Mouse (Mus musculus) testis, postnatal 14 days (tissue): Measurements from ENCODE around the gene Slmap.
"Not testable (repeated sequence)": the region's sequence is repeated elsewhere in the genome, so short reads cannot be mapped to it uniquely, and the experiment has no call there.

Experiments used
- DNase-seq: peaks from one replicate; pipeline ENCODE4 v3.0.0; 2021; ENCODE audit warnings: low spot score

The Slmap gene

DNA sequence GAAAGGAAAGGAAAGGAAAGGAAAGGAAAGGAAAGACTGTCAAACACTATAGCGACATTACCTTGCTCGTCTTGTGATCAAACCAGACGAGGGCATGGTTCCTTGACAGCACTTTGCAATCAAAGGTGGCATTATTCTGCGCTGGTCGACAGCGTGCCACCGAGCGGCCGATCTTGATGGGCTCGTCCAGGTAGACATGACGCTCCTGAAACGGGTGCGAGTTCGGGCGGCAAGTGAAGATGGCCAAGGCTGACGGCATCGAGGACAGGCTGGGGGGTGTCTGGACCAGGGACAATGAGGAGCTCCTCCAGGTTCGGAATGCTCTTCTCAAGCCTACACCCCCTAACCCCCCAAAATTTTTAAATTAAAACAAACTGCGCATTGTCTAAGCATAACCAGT is 1.5 kb downstream of the Slmap start:
- DNase-seq: peak; percentile 23

DNA sequence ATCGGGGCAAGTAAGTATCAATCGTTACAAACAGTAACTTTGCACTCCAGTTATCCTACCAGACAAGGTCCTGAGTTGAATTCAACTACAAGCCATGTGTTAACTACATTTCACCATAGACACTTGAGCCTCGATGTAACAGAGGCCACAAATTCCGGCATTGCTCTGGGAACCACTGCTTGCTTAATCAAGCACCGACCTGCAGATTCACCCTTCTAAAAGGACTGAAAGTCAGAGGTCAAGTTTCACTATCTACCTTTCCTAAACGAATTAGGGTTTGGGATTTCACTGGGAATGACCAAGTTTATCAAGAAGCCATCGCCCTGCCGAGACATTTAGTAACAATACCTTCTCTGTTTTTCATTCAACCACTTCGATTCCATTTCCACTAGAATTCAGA is 2.0 kb downstream of the Slmap start:
- DNase-seq: no peak

DNA sequence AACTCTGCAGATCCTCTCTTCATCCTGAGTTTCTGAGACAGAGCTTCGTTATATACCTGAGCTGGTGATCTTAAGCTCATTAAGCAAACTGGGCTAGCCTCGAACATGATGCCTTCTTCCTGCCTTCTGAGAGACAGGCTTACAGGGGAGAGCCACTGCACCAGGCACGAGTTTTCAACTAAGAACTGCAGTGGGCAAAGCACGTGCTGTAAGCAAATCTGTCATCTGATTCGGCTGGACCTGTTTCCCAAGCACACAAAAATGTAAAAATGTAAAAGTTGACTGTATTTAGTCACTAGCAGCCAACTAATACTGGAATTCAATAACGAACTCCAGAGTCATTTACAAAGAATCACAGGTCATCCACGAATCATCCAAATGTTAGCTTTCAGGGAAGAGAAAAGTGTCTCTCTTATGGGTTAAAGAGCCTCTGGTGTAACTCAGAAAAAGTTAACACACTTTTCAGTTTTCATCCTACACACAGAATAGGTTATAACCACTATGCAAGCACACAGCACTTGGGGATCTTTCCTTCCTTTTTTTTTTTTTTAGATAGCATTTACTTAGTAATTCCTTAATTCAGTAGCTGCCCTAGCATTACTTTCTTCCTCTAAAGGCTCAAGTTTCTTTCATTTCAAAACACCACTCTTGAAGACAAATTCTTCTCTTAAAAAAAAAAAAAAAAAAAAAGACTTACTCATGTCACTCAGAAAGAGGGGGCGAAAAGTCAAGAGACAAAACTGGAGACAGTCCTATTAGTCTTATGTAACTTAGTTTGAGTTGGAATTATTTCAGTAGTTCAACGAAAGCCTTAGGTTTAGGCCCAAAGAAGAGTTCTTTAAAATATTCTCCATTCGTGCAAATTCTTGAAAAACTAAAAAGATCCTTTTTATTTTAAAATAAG is 3.1 kb downstream of the Slmap start:
- no peak for DNase-seq

DNA sequence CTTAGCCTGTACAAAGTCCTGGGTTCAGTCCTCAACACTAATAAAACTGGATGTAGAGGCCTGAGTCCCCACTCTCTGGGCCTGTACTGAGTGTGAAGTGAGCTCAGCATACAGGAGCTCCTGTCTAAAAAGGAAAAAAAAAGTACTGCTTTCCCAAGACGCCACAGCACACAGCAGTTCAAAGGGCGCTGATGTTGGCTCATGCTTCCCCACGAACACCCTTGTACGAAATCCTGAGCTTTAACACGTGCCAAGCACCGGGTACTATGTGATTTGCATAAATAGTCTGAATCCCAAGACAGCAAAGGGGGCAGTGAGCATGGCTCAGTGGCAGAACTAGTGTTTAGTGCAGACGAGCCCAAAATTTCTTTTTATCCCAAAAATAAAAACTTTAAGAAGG is 4.4 kb downstream of the Slmap start:
- DNase-seq: no peak

DNA sequence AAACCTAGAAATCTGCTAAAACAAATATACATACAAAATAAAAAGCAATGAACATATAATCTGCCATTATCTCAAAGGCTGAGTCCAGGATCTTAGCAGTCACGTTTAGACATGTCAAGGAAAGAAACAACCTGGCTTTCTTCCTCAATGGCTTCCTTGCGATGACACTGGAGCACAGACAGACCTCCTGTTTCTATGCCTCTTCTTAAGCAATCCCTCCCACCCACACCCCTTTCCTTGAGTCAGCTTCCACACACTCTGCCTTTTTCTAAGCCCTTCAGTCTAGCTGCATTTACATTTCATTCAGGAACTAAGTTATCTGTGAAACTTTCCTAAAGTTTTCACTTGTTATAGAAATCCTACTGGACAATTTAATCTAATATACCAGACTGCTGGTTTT is 6.4 kb downstream of the Slmap start:
- DNase-seq: no peak

DNA sequence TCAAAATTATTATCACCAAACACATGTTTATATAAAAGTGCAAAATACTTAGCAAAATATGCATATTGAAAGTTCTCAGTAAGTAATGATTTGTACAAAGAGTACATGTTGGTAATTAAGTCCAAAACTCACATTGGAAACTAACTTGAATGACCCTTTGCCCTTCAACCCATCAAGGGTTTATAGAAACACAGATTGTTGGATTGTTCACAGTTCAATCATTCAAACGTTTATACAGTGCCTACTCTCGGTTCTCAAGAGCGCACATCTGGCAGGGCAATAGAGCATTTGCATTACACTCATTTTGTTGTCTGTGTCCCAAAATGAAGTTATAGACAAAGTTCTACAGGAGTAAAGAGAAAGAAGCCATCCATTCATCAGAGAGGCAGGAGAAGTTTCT is 8.8 kb downstream of the Slmap start:
- DNase-seq: no peak

DNA sequence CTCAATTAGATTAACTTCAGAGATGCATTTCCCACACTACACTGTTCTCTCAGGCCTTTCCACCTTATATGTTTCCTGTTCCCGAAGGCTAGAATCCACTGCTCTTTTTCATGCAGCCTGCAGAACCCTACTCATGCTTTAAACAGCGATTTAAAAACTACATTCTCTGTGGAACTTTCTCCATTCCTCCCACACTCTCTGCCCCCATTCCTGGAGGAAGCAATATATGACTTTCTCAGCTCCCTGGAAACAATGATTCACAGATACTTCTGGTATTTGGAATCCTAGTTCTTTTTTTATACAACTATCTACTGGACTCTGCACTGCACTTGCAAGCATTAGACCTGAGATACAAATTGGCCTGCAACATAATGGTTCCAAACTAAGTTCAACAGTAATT is 11.6 kb downstream of the Slmap start:
- no peak for DNase-seq

DNA sequence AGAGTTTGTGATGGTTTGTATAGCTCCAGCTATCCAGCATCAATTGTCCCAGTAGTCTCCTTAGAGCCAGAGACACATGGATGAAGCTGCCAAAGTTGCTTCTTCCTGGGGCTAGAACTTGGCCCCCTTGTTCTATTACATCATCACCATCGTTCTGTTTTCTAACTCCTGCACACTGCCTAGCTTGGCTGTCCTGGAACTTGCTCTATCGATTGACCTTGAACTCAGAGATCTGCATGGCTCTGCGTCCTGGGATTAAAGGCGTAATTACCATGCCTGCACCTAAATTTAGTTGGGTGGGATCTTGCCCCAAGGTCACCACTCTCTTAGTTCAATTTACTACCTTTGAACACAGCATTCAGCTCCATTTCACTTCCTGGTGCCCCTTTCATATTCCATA is 14.9 kb downstream of the Slmap start:
- DNase-seq: no peak

DNA sequence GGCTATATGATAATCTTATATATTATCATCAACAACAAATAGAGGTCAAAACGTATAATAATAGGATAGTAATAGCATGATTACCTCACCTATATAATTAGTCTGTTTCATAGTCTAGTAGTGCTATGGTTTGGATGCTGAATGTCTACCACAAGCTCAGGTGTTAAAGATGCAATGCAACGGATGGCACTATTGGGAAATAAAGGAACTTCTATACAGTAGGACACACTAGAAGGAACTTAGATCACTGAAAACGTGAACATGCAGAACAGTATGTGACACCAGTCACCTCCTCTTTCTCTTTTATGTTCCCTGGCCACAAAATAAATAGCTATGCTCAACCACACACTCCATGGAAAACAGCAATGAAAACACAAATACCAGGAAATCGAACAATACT is 16.9 kb downstream of the Slmap start:
- no peak for DNase-seq

DNA sequence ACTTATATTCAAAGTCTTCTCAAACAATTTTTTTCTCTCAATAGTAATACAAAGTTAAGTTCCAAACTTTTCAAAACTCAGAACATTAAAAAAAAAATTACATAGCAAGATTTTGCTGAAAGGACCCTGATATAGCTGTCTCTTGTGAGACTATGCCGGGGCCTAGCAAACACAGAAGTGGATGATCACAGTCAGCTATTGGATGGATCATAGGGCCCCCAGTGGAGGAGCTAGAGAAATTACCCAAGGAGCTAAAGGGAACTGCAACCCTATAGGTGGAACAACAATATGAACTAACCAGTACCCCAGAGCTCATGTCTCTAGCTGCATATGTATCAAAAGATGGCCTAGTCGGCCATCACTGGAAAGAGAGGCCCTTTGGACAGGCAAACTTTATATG is 18.5 kb downstream of the Slmap start:
- not testable (repeated sequence) for DNase-seq

DNA sequence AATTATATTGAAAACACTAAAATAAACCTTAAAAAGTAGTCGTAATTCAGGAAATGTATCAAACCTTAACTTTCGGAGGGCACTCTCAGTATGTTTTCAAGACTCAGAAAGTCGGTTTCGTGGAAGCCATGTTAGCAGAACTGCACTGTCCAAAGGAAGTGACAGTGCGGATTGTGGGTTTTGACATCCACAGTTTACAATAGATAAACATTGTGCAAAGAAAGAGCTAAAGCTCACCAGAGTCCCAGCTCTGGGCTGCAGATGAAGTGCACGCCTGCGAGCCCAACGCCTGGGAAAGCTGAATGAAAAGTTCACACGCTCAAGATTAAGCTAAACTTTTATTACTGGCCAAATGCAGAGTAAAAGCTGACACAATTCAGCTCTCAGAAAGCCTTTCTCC is 18.9 kb downstream of the Slmap start:
- no peak for DNase-seq

DNA sequence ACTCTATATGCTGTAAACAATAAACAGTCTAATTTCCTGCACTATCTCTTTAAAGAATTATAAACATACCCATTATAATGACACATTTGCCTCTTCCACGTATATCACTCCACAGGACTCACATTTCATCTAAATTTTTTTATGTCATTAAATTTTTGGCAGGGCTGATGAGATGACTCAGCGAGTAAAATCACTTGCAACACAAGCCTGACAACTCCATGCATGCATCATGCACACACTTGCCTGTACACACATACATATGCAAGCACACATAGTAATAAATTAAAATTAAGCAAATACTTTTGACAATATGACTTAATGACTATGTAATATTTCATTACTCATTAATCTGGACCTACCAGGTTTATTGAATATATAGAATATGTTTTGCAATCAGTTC is 24.2 kb downstream of the Slmap start:
- no peak for DNase-seq

DNA sequence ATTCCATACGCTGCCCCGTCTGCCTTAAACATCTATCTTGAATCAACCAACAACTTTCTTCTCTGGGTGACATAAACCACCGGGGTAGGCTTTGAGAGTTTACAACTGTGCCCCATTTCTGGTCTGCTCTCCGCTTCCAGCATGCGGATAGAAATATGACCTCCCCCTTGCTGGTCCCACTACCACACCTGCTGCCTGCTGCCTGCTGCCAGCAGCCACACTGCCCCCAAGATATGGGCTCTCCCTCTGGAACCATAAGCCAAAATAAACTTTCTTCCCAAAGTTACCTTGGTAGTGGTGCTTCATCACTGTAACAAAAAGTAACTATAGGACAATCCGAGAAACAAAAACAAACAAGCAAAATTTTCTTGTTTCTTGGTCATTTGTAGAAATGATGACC is 26.6 kb downstream of the Slmap start:
- DNase-seq: no peak

DNA sequence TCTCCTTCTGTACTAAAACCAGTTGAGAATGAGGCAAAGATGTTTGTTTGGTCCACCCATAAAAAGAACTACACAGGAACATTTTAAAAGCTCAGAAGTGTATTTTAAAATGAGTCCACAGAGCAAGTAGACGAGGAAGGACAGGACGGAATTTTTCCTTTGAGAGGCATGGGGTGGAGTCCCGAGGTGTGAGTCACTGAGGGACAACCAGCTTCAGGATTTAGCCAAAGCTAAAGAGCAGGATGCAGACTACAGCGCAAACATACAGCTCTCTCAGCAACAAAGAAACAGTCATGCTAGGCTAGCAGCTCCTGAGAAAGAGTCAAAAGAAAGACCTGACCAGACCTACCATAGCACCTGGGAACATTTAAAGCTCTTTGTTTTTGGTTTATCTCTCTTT is 27.4 kb downstream of the Slmap start:
- no peak for DNase-seq

DNA sequence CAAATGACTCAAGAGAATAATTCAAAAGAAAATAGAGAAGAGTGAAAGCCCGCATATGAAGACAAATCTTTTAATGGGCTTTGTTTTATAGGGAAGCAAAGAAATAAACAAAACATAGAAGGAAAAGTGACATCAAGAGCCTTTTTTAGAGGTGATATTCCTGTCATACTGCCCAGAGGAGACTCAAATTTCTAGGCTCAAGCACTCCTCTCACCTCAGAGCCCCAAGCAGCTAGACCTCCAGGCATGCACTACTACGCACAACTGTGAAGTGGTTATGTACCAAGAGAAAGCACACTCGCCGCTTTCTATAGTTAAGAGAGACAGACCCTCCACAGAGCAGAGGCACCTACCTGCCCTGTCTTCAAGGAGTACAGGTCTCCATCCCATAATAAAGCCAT is 30.2 kb downstream of the Slmap start:
- no peak for DNase-seq

DNA sequence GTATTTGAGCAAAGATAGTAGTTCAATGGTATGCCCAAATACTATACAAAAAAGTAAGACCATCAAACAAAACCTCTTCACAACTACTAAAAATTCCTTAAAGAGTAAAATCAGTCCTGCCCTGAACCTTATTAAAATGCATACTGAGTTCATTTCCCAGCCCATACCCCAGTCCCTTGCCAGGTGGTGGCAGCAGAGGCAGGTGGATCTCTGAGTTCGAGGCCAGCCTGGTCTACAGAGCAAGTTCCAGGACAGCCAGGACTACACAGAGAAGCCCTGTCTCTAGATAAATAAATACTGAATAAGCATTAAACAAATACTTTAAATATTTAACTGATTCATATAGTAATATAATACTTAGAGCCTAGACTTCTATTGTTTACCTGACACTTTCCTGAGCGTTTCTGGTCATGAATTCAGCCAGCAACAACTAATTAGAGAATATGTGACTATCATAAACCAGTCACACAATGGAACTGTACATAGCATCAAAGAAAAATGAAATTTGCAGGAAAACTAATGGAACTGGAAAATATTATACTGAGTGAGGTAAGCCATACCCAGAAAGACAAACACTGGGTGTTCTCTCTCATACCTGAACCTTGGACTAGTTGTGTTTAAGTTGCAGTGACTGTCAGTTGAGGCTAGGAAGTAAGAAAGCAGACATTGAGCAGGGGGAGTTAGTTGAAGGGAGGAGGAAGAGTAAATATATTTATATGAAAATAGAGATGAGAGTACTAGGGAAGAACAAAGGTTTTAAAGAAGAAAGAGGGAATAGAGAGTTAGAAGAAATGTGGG is 34.4 kb downstream of the Slmap start:
- DNase-seq: no peak

DNA sequence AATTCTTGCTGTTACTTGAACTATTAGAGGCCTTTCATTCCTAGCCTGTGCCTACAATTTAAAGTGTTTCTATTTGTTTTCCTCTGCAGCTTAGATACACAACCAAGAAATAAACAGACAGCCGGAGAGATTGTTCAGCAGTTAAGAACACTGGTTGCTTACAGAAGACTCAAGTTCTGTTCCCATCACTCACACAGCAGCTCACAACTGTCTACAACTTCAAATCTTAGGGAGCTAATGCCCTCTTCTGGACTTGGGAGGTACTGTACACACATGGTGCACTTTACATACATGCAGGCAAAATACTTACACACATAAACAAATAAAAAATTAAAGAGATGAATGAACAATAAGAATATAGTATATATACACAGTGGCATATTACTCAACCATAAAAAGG is 39.7 kb downstream of the Slmap start:
- no peak for DNase-seq

DNA sequence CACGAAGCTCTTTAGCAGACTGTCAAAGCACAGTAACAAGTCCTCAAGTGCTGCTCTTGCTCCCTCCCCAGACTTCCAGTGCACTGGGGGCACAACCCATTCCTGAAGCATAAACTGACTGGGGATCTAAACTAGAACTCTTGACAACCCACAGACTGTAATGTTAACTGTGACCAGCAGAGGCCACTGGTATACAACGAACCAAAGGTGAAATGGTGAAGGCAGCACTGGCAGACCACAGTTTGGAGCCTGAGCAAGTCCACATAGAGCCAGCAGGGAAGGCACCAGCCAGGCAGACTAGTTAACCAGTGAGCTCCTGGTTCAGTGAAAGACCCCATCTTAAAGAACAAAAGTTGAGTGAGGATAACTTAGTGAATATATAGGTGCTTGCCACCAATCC is 43.6 kb downstream of the Slmap start:
- no peak for DNase-seq

DNA sequence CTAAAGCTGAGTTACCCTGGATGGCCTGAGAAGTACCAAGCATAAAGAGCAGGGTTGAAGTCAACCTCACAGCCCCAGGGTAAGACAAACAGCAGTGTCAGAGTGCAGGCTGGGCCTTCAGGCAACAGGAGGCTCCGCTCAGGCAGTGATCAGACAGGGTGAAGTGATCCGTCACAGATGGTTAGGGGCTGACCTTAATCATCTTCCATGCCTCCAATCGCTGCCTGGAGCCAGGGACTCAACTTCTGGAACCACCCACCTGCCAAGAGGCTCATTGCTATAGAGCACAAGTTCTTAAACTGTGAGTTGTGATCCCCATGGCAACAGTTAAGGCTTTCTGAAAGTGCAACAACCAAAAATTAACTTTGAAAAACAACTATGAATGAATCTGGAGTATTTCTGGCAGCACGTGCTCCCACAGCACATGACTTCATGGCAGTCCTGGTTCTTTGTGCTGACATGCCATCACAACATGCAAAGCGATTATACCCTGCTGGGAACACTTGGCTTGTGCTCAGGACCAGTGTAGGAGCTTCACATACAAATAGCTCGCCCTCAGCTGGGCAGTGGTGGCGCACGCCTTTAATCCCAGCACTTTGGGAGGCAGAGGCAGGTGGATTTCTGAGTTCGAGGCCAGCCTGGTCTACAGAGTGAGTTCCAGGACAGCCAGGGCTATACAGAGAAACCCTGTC is 46.3 kb downstream of the Slmap start:
- DNase-seq: no peak

DNA sequence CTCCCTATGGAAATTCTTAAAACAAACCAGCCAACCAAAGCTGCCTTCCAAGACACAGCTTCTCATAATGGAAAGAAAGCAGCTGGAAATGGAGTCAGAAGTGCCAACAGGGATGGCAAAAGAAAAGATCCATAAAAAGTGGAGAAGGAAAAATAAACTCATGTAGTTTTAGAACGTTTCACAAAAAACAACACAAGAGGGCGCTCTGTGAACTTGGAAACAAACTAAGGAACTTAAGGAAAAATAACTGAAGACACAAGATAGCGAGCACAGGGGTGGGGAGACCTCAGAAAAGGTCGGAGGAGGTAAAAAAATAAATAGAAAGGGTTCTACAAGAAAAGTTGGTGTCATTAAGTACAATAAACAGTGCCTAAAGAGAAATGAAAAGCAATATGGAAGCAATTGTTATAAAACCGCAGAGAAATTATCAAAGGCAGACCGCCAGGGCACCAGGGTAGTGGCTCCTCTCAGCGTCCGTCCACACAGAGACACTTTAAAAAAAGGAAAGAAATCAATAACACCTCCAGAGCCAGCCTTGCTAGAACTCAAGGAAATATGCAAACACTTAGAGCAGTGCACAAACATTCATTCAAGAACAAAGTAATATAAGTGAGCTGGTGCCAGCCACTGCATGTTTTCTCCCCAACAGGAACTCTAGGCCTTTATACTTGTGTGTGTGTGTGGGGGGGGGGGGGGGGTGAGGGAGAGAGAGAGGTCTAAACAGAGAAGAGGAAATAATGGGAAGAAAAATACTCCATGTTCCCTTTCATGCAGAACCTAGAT is 48.1 kb downstream of the Slmap start:
- no peak for DNase-seq

DNA sequence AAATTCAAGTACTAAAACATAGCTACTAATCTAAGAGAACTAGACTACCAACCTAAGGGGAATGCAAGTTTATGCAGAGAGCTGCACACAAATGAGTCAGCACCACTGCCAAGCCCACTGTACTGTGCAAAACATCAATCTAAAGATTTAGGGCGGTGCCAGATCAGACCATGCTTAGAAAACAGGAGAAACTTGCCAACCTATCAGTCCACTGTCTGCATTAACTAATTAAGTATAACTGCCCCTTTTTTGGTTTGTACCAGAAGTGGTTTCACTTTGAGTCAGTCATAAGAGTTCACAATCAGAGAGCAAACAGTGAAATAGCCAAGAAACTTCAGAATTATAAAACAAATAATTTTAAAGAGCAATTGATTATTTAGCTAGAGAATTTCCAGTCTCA is 53.3 kb downstream of the Slmap start:
- no peak for DNase-seq

DNA sequence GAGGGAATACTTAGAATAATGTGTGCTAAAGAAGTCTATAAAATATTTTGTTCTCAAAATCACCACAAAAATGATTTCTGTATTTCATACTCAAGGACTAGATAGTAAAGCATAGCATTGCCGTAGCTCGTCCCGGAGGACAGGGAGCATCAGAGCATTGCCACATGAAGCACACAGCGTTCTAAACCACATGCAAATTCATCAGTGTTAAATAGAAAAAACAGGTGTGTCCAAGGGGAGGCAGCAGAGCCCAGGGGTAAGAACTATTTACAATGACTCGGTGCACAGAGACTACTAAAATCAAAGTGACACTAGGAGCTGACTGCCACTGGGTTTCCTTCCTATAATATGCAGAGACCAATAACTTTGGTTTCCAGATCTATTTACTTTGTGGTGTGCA is 57.0 kb downstream of the Slmap start:
- no peak for DNase-seq
